Mouse (Mus musculus): ENCODE measurements around the gene 2810408A11Rik. TPM values are rescaled to one million over a fixed set of nuclear protein-coding genes. Genes with fewer than 3 reads are reported as not detected.
A peak's percentile ranks its signal among the peaks of the same experiment; 100 is the strongest.

The 2810408A11Rik gene
- polyA plus RNA-seq (2014; fragmentation: Nextera tagmentation; extraction: Ambion mirVana), result 8.8 and 10.7 TPM in 2 replicates

DNA sequence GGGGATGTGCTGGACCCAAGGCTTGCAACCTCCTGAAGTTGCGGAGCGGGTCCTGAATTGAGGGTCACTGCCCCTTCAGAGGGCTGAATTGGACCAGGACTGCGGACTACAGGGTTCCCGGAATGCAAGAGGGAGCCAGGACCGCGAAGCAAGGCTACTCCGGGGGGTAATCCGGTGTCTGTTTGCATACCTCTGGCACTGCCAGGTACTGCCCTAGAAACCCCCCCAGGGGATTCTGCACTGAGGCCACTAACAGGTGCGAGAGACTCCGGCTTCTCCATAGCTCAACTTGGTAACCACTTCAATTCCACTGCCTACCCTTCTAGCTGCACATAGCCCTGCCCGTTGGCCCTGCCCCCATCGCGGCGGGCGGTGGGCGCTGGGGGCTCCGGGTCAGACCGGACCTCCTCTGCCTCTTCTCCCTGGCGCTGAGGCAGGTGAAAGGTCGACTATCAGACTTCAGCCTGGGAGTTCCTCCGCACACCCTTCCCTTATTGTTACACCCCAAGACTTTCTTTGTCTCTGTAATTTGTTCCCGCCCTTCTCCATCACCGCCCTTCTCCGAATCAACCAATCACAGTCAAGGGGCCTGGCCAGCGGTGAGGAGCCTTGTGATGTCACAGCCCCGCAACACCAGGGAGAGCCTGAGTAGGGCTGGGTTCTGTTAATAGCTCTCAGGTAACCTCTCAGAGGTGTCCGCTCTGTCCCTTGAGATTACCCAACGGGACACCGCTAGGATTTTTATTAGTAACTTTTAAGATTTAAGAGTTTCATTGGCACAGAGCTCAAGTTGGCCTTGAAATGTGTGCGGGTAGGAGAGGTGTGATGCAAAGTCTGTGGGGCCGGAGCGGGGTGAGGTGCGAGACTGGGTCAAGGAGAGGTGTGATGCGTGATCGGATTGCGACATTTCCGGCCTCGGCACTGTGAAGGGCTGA lies at the start of gene 2810408A11Rik, which contains the start of gene Neurl4:
2810408A11Rik (minus strand) TSS at position 517 of the 935 bp plus-strand sequence.
Neurl4 (plus strand) TSS at position 602 of the 935 bp plus-strand sequence.
- under 1% methylated on average over 38 of the region's 38 CpGs for WGBS
- ATAC-seq (replicated peaks; ENCODE audit: low FRiP score, low TSS enrichment, low read depth) (peak; percentile 92), DNase-seq (ENCODE audit: low spot score) (peak; percentile 94)
- no peaks in the 10 kb centered on the region for H3K9me3 ChIP-seq (ENCODE audit: control insufficient read depth, low read length)
- H3K27me3 ChIP-seq (replicated peaks; ENCODE audit: control insufficient read depth, insufficient read depth, low read length), result no peaks in the 10 kb centered on the region
- peak within 1 kb of the TSS; percentile 98 for H3K27ac ChIP-seq (ENCODE audit: low read depth)
- H3K4me1 ChIP-seq (replicated peaks; ENCODE audit: control insufficient read depth, insufficient read depth, low read length), result peaks cover 23% of the 10 kb centered on the region
- peaks cover 27% of the 10 kb centered on the region for H3K36me3 ChIP-seq (ENCODE audit: control insufficient read depth, insufficient read depth, low read length)
- peak within 1 kb of the TSS; percentile 76 for H3K4me2 ChIP-seq (ENCODE audit: low read length)
- peak within 1 kb of the TSS; percentile 70 for H3K4me3 ChIP-seq (ENCODE audit: low read depth, low read length)
- H3K9ac ChIP-seq (ENCODE audit: low read length), result peak within 1 kb of the TSS; percentile 92

- peaks cover 16% of the 10 kb centered on the region; the same call in 1 of the 2 replicates for H3K36me3 ChIP-seq (ENCODE audit: control insufficient read depth, insufficient read depth, low read length)
- no peaks in the 10 kb centered on the region for H3K27me3 ChIP-seq (replicated peaks; ENCODE audit: control insufficient read depth, insufficient read depth, low read length)
- H3K4me2 ChIP-seq (ENCODE audit: low read length), result peak overlapping the region; percentile 72
- DNase-seq (ENCODE audit: low spot score) (peak; percentile 97), ATAC-seq (replicated peaks; ENCODE audit: low FRiP score, low TSS enrichment, low read depth) (peak; percentile 44)
- WGBS, result 0% methylated on average over 14 of the region's 14 CpGs
- peak overlapping the region; percentile 84 for H3K27ac ChIP-seq (ENCODE audit: low read depth)
- H3K4me1 ChIP-seq (replicated peaks; ENCODE audit: control insufficient read depth, insufficient read depth, low read length), result peaks cover 11% of the 10 kb centered on the region
- H3K4me3 ChIP-seq (ENCODE audit: low read depth, low read length), result peak overlapping the region; percentile 48
- H3K9me3 ChIP-seq (ENCODE audit: control insufficient read depth, low read length), result no peaks in the 10 kb centered on the region
- H3K9ac ChIP-seq (ENCODE audit: low read length), result peak overlapping the region; percentile 66
Measured at GRCm38 (mm10) chr11:69948763-69949150, 48.0 kb upstream of the 2810408A11Rik start.

DNA sequence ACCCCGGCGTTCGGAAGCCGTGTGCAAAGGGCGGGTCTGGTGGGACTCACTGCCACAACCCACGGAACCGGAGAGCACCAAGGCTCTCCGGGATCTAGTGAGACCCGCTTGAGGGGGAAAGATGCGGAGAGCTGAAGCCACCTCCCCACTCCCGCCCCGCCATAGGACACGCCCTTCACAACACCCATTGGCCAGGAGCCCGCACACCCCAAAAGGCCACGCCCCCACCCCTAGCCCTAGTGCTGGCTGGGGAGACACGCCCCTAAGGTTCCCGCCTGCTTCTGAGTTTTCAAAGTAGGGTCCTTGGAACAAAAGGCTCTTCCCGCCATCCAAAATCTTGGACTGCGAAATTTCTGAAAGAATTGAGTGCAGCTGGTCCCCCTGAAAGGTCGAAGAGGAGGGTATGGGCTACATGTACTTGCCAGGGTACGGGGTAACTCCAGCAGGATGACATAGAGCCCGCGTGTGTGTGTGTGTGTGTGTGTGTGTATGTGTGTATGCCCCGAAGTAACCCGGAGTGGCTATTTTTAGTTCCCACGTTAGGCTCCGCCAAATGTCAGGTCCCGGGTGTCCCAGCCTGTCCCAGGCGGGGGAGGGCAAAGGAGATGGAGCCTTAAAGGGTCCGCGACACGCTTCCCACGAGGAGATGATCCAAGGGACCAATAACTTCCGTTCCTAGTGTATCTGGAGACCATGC lies 47.4 kb upstream of the 2810408A11Rik start, which contains the start of gene Slc2a4:
Slc2a4 (minus strand) TSS at position 123 of the 697 bp plus-strand sequence.
- Histone ChIP-seq H3K4me3 (ENCODE audit: low read depth, low read length) (peak within 1 kb of the TSS; percentile 48), H3K4me2 (ENCODE audit: low read length) (peak within 1 kb of the TSS; percentile 72), H3K36me3 (ENCODE audit: control insufficient read depth, insufficient read depth, low read length) (peaks cover 17% of the 10 kb centered on the region; the same call in 1 of the 2 replicates), H3K9me3 (ENCODE audit: control insufficient read depth, low read length) (no peaks in the 10 kb centered on the region), H3K4me1 (replicated peaks; ENCODE audit: control insufficient read depth, insufficient read depth, low read length) (peaks cover 11% of the 10 kb centered on the region), H3K27ac (ENCODE audit: low read depth) (peak within 1 kb of the TSS; percentile 84), H3K9ac (ENCODE audit: low read length) (peak within 1 kb of the TSS; percentile 66), H3K27me3 (replicated peaks; ENCODE audit: control insufficient read depth, insufficient read depth, low read length) (no peaks in the 10 kb centered on the region)
- ATAC-seq (replicated peaks; ENCODE audit: low FRiP score, low TSS enrichment, low read depth) (peak; percentile 92), DNase-seq (ENCODE audit: low spot score) (peak; percentile 97)
- WGBS, result under 1% methylated on average over 34 of the region's 34 CpGs

DNA sequence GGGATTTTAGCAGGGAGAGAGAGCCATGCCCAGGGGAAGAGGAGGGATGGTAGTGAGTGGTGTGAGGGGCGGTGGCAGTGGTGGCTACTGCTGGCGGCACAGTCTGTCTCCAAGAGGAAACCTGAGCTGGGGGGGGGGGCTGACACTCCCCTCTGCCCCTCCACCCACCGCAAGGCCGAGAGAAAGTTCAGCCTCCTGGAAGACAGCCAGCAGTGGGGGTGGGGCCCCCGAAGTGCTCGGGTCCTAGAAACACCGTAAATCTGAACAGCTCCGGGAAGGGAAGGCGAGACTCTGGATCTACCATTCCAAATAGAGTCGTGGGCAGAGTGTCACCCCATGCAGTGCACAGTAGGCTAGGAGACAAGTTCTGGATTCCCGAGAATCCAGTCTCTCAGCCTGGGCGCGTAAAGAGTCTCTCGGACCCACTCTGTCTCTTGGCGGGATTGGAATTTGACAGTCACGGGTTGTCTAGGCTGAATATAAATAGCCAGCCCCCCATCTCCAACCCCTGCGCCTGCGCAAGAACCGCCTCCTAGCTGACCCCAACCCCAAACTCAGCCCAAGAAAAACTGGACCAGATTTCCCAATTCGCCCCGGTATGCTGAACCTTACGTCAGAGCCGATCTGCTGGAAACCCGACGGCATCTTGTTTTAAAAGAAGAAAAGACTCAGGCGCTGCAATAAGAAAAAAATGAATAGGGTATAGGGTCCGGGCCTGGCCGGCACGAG lies 46.7 kb upstream of the 2810408A11Rik start:
- peak; percentile 44; the same call in 1 of the 2 replicates for ATAC-seq (replicated peaks; ENCODE audit: low FRiP score, low TSS enrichment, low read depth)

DNA sequence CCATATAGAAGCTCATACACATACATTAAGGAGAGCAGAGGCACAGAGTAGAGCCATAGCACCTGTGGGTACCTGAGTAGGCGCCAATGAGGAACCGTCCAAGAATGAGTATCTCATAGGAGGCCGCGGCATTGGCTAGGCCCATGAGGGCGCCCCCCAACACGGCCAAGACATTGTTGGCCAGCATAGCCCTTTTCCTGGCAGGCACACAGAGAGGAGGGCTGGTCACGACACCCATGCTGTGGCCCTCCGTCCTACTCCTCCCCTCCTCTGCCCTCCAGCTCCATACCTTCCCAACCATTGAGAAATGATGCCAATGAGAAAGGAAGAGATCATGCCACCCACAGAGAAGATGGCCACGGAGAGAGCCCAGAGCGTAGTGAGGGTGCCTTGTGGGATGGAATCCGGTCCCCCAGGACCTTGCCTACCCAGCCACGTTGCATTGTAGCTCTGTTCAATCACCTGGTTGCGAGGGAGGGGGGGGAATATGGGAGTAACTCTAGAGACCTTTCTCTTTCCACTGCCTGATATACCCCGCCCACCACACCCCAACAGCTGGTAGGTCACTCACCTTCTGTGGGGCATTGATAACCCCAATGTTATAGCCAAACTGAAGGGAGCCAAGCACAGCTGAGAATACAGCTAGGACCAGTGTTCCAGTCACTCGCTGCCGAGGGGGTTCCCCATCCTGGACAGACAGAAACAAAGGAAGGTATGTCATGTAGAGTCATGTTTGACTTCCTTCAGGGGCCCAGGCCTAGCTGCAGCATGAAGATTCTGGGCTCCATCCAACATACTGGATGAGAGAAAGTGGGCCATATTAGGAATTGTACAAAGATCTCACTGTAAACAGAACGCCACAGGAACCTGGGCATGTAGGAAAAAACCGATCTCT lies 45.5 kb upstream of the 2810408A11Rik start:
- H3K9me3 ChIP-seq (ENCODE audit: control insufficient read depth, low read length), result no peaks in the 10 kb centered on the region
- peak overlapping the region; percentile 44; the same call in 1 of the 2 replicates for H3K9ac ChIP-seq (ENCODE audit: low read length)
- H3K27ac ChIP-seq (ENCODE audit: low read depth), result peak overlapping the region; percentile 81
- H3K4me2 ChIP-seq (ENCODE audit: low read length), result peak overlapping the region; percentile 72
- no peaks in the 10 kb centered on the region for H3K27me3 ChIP-seq (replicated peaks; ENCODE audit: control insufficient read depth, insufficient read depth, low read length)
- peaks cover 21% of the 10 kb centered on the region for H3K36me3 ChIP-seq (ENCODE audit: control insufficient read depth, insufficient read depth, low read length)
- H3K4me1 ChIP-seq (replicated peaks; ENCODE audit: control insufficient read depth, insufficient read depth, low read length), result peaks cover 11% of the 10 kb centered on the region
- H3K4me3 ChIP-seq (ENCODE audit: low read depth, low read length), result peak overlapping the region; percentile 48; the same call in 1 of the 2 replicates
- no peak for ATAC-seq (replicated peaks; ENCODE audit: low FRiP score, low TSS enrichment, low read depth)
- no peak for DNase-seq (ENCODE audit: low spot score)
- 88% methylated on average over 18 of the region's 18 CpGs for WGBS

More for the DNA sequence above, 46.7 kb upstream of the 2810408A11Rik start:
- Histone ChIP-seq H3K4me3 (ENCODE audit: low read depth, low read length) (peak overlapping the region; percentile 48), H3K9ac (ENCODE audit: low read length) (peak overlapping the region; percentile 44), H3K9me3 (ENCODE audit: control insufficient read depth, low read length) (no peaks in the 10 kb centered on the region), H3K27me3 (replicated peaks; ENCODE audit: control insufficient read depth, insufficient read depth, low read length) (no peaks in the 10 kb centered on the region), H3K36me3 (ENCODE audit: control insufficient read depth, insufficient read depth, low read length) (peaks cover 21% of the 10 kb centered on the region), H3K4me1 (replicated peaks; ENCODE audit: control insufficient read depth, insufficient read depth, low read length) (peaks cover 11% of the 10 kb centered on the region), H3K4me2 (ENCODE audit: low read length) (peak overlapping the region; percentile 72), H3K27ac (ENCODE audit: low read depth) (peak overlapping the region; percentile 81)
- WGBS, result 1% methylated on average over 29 of the region's 29 CpGs
- peak; percentile 79 for DNase-seq (ENCODE audit: low spot score)

GRCm38 (mm10) chr11:69945216-69945615 lies 44.4 kb upstream of the 2810408A11Rik start:
- Histone ChIP-seq H3K27me3 (replicated peaks; ENCODE audit: control insufficient read depth, insufficient read depth, low read length) (no peaks in the 10 kb centered on the region), H3K27ac (ENCODE audit: low read depth) (no peak overlapping the region), H3K4me1 (replicated peaks; ENCODE audit: control insufficient read depth, insufficient read depth, low read length) (peaks cover 11% of the 10 kb centered on the region), H3K9ac (ENCODE audit: low read length) (no peak overlapping the region), H3K36me3 (ENCODE audit: control insufficient read depth, insufficient read depth, low read length) (peaks cover 21% of the 10 kb centered on the region), H3K4me2 (ENCODE audit: low read length) (no peak overlapping the region), H3K4me3 (ENCODE audit: low read depth, low read length) (no peak overlapping the region), H3K9me3 (ENCODE audit: control insufficient read depth, low read length) (no peaks in the 10 kb centered on the region)
- WGBS, result 74% methylated on average over 13 of the region's 13 CpGs
- ATAC-seq (replicated peaks; ENCODE audit: low FRiP score, low TSS enrichment, low read depth) (no peak), DNase-seq (ENCODE audit: low spot score) (no peak)

- no peak for DNase-seq (ENCODE audit: low spot score)
- no peaks in the 10 kb centered on the region for H3K9me3 ChIP-seq (ENCODE audit: control insufficient read depth, low read length)
- H3K27ac ChIP-seq (ENCODE audit: low read depth), result no peak overlapping the region
- no peak for ATAC-seq (replicated peaks; ENCODE audit: low FRiP score, low TSS enrichment, low read depth)
- H3K4me1 ChIP-seq (replicated peaks; ENCODE audit: control insufficient read depth, insufficient read depth, low read length), result peaks cover 14% of the 10 kb centered on the region
- no peaks in the 10 kb centered on the region for H3K27me3 ChIP-seq (replicated peaks; ENCODE audit: control insufficient read depth, insufficient read depth, low read length)
- H3K9ac ChIP-seq (ENCODE audit: low read length), result no peak overlapping the region
- no peak overlapping the region for H3K4me2 ChIP-seq (ENCODE audit: low read length)
- 76% methylated on average over 4 of the region's 4 CpGs for WGBS
- peaks cover 21% of the 10 kb centered on the region for H3K36me3 ChIP-seq (ENCODE audit: control insufficient read depth, insufficient read depth, low read length)
- H3K4me3 ChIP-seq (ENCODE audit: low read depth, low read length), result no peak overlapping the region
Measured at GRCm38 (mm10) chr11:69940962-69941361, 40.2 kb upstream of the 2810408A11Rik start.

Data from intestine, embryonic 14.5 days (tissue).